Mouse (Mus musculus) cerebellum, adult 2 months (tissue): ENCODE results near the gene Kctd17. TPM values are rescaled to one million over a fixed set of nuclear protein-coding genes. Genes with fewer than 3 reads are reported as not detected.
A peak's percentile ranks its signal among the peaks of the same experiment; 100 is the strongest.

Source experiments
- DNase-seq, 2 experiments: peaks; one replicate each; pipeline ENCODE4 v3.0.0; 2021
- H3K27ac ChIP-seq: fragments of 200-500 bp; 2 replicates; pipeline ENCODE4 v1.5.1; 2012; ENCODE audit warnings: low read length, control low read depth, inconsistent platforms; ENCODE audit not compliant: insufficient read depth
- H3K27me3 ChIP-seq: fragments of 200-500 bp; 2 replicates; pipeline ENCODE4 v1.6.1; 2012; ENCODE audit warnings: inconsistent platforms, mild to moderate bottlenecking, low read length, moderate library complexity; ENCODE audit not compliant: control insufficient read depth, insufficient read depth
- H3K4me1 ChIP-seq: fragments of 200-500 bp; 2 replicates; pipeline ENCODE4 v1.6.1; 2011; ENCODE audit warnings: low read length; ENCODE audit not compliant: control insufficient read depth, insufficient read depth
- H3K4me3 ChIP-seq: fragments of 200-500 bp; replicated peaks from 2 replicates; pipeline ENCODE3; 2011; ENCODE audit warnings: mild to moderate bottlenecking, low read depth, low read length, control low read depth; ENCODE audit not compliant: insufficient read depth
- CTCF ChIP-seq: fragments of 200-500 bp; IDR thresholded peaks from 2 replicates; pipeline ENCODE4 v1.5.1; 2011; ENCODE audit warnings: low read depth, mild to moderate bottlenecking, control low read depth, low read length, moderate library complexity, borderline replicate concordance; ENCODE audit not compliant: insufficient read depth
- POLR2A ChIP-seq: fragments of 200-500 bp; IDR thresholded peaks from 2 replicates; pipeline ENCODE4 v1.6.1; 2011; ENCODE audit warnings: low read length, control low read depth, borderline replicate concordance; ENCODE audit not compliant: insufficient read depth
- WGBS: fragments of 180-500 bp; shearing (Covaris S2); methylation state at CpG from one replicate; pipeline ENCODE4 v1.1.7; 2018; 5-methylcytosine and 5-hydroxymethylcytosine counted together
- polyA plus RNA-seq: library from polyadenylated mRNA; depleted of rRNA; stranded (reverse); fragments of >200 nt; gene quantifications from 2 replicates; pipeline ENCODE4 v1.2.3, GENCODE M21; 2012

Gene Kctd17
- polyA plus RNA-seq, 1 experiment: 316 TPM

GRCm38 (mm10) chr15:78422046-78422956 lies 6.1 kb upstream of the Kctd17 start:
- H3K4me3 ChIP-seq: no peak overlapping the region
- TF ChIP-seq POLR2A: no peak
- peak; percentile 83 for TF ChIP-seq CTCF
- H3K4me1 ChIP-seq: no peaks in the 10 kb centered on the region
- no peaks in the 10 kb centered on the region for H3K27me3 ChIP-seq
- peak; percentile 76 to 83 for DNase-seq
- no peak overlapping the region for H3K27ac ChIP-seq
- 19% methylated on average over 16 of the region's 16 CpGs for WGBS

GRCm38 (mm10) chr15:78424507-78424906 lies 3.9 kb upstream of the Kctd17 start:
- DNase-seq: no peak
- Histone ChIP-seq H3K4me1 (no peaks in the 10 kb centered on the region), H3K27ac (no peak overlapping the region), H3K27me3 (no peaks in the 10 kb centered on the region), H3K4me3 (no peak overlapping the region)
- TF ChIP-seq POLR2A (no peak), CTCF (no peak)
- 41% methylated on average over 11 of the region's 11 CpGs for WGBS

GRCm38 (mm10) chr15:78425230-78425629 lies 3.1 kb upstream of the Kctd17 start:
- TF ChIP-seq CTCF (no peak), POLR2A (no peak)
- Histone ChIP-seq H3K27me3 (no peaks in the 10 kb centered on the region), H3K4me1 (peaks cover 6% of the 10 kb centered on the region), H3K27ac (no peak overlapping the region), H3K4me3 (no peak overlapping the region)
- WGBS: 67% methylated on average over 4 of the region's 4 CpGs
- DNase-seq: no peak

- DNase-seq: no peak
- H3K4me1 ChIP-seq: peaks cover 8% of the 10 kb centered on the region
- no peaks in the 10 kb centered on the region for H3K27me3 ChIP-seq
- H3K4me3 ChIP-seq: peak overlapping the region; percentile 78
- TF ChIP-seq CTCF (no peak), POLR2A (no peak)
- H3K27ac ChIP-seq: peak overlapping the region; percentile 38; the same call in 1 of the 2 replicates
- WGBS: 0% methylated on average over 3 of the region's 3 CpGs
These were observed 735 bp downstream of the Kctd17 start for GRCm38 (mm10) chr15:78429139-78429459.

- H3K4me3 ChIP-seq: peak overlapping the region; percentile 78
- 81% methylated on average over 13 of the region's 13 CpGs for WGBS
- H3K27ac ChIP-seq: no peak overlapping the region
- peaks cover 8% of the 10 kb centered on the region for H3K4me1 ChIP-seq
- no peak for TF ChIP-seq POLR2A
- no peak for TF ChIP-seq CTCF
- no peaks in the 10 kb centered on the region for H3K27me3 ChIP-seq
- no peak for DNase-seq
These were observed 1.7 kb downstream of the Kctd17 start for GRCm38 (mm10) chr15:78429871-78430622.

GRCm38 (mm10) chr15:78430874-78431273 lies 2.5 kb downstream of the Kctd17 start:
- Histone ChIP-seq H3K27me3 (no peaks in the 10 kb centered on the region), H3K4me1 (peaks cover 13% of the 10 kb centered on the region), H3K27ac (no peak overlapping the region), H3K4me3 (no peak overlapping the region)
- TF ChIP-seq POLR2A (no peak), CTCF (no peak)
- WGBS: 86% methylated on average over 10 of the region's 10 CpGs
- no peak for DNase-seq

GRCm38 (mm10) chr15:78431541-78432121 lies 3.3 kb downstream of the Kctd17 start:
- no peaks in the 10 kb centered on the region for H3K27me3 ChIP-seq
- no peak for TF ChIP-seq CTCF
- no peak for TF ChIP-seq POLR2A
- 76% methylated on average over 7 of the region's 7 CpGs for WGBS
- no peak for DNase-seq
- H3K27ac ChIP-seq: no peak overlapping the region
- peaks cover 19% of the 10 kb centered on the region for H3K4me1 ChIP-seq
- no peak overlapping the region for H3K4me3 ChIP-seq
